Mouse (Mus musculus) bone marrow macrophage, adult 2 months (primary cell): ENCODE data around the gene Dnajc2.

Experiments used
- CTCF ChIP-seq: IDR thresholded peaks from 2 replicates; pipeline ENCODE4 v1.5.1; 2012; ENCODE audit warnings: low read depth, mild to moderate bottlenecking, low read length, moderate library complexity
- POLR2A ChIP-seq: IDR thresholded peaks from 2 replicates; pipeline ENCODE4 v1.6.1; 2012; ENCODE audit warnings: mild to moderate bottlenecking, low read depth, low read length, borderline replicate concordance

GRCm38 (mm10) chr5:21828855-21829254, 43.8 kb upstream of the Dnajc2 start:
- TF ChIP-seq CTCF (no peak), POLR2A (no peak)
